Mouse (Mus musculus) ES-Bruce4 (cell line): Measurements from ENCODE around the gene Sh2b3. TPM values are rescaled to one million over a fixed set of nuclear protein-coding genes. Genes with fewer than 3 reads are reported as not detected.

Experiments
- H3K27ac ChIP-seq: 2 replicates; pipeline ENCODE4 v1.5.1; 2012; ENCODE audit warnings: low read length, inconsistent platforms; ENCODE audit not compliant: insufficient read depth
- H3K27me3 ChIP-seq: 2 replicates; pipeline ENCODE4 v1.6.1; 2012; ENCODE audit warnings: mild to moderate bottlenecking, low read length, inconsistent platforms; ENCODE audit not compliant: control insufficient read depth, poor library complexity, insufficient read depth, severe bottlenecking
- H3K36me3 ChIP-seq: 2 replicates; pipeline ENCODE4 v1.6.1; 2012; ENCODE audit warnings: inconsistent platforms, mild to moderate bottlenecking, low read length, moderate library complexity; ENCODE audit not compliant: control insufficient read depth, poor library complexity, insufficient read depth, severe bottlenecking
- H3K4me1 ChIP-seq: one replicate; pipeline ENCODE4 v1.8.1; 2011; ENCODE audit warnings: low read length; ENCODE audit not compliant: control insufficient read depth, insufficient read depth
- H3K4me3 ChIP-seq: 2 replicates; pipeline ENCODE4 v1.5.1; 2011; ENCODE audit warnings: low read depth, mild to moderate bottlenecking, low read length
- H3K9ac ChIP-seq: 2 replicates; pipeline ENCODE4 v1.6.1; 2012; ENCODE audit warnings: low read depth, mild to moderate bottlenecking, inconsistent platforms; ENCODE audit not compliant: poor library complexity, severe bottlenecking
- H3K9me3 ChIP-seq: replicated peaks from 2 replicates; pipeline ENCODE4 v1.6.1; 2012; ENCODE audit warnings: mild to moderate bottlenecking, low read length, inconsistent platforms; ENCODE audit not compliant: control insufficient read depth, poor library complexity, insufficient read depth, severe bottlenecking
- CTCF ChIP-seq: IDR thresholded peaks from one replicate; pipeline ENCODE4 v1.8.1; 2011; ENCODE audit warnings: low read depth, low read length
- EP300 ChIP-seq: IDR thresholded peaks from 2 replicates; pipeline ENCODE4 v1.6.1; 2011; ENCODE audit warnings: low read depth, low read length; ENCODE audit not compliant: insufficient read depth
- POLR2A ChIP-seq: IDR thresholded peaks from one replicate; pipeline ENCODE4 v1.8.1; 2011; ENCODE audit warnings: low read length; ENCODE audit not compliant: insufficient read depth
- polyA plus RNA-seq: library from polyadenylated mRNA; stranded (reverse); fragments of >200 nt; gene quantifications from 2 replicates; pipeline ENCODE4 v1.2.4, GENCODE M21; 2011; ENCODE audit warnings: low read depth; ENCODE audit not compliant: missing spikeins, insufficient read depth, insufficient read length

The Sh2b3 gene
- polyA plus RNA-seq, 1 experiment, result 8.5 TPM

GRCm38 (mm10) chr5:121818862-121819261 is 18.6 kb downstream of the Sh2b3 start:
- Histone ChIP-seq H3K4me1 (no peaks in the 10 kb centered on the region), H3K36me3 (peaks cover 13% of the 10 kb centered on the region), H3K27ac (no peak overlapping the region), H3K9ac (no peak overlapping the region), H3K4me3 (no peak overlapping the region), H3K27me3 (no peaks in the 10 kb centered on the region), H3K9me3 (no peaks in the 10 kb centered on the region)
- no peak for TF ChIP-seq POLR2A
- no peak for TF ChIP-seq CTCF
- TF ChIP-seq EP300, result no peak

GRCm38 (mm10) chr5:121818401-121818800 is 19.0 kb downstream of the Sh2b3 start:
- Histone ChIP-seq H3K27me3 (no peaks in the 10 kb centered on the region), H3K9me3 (no peaks in the 10 kb centered on the region), H3K9ac (no peak overlapping the region), H3K36me3 (peaks cover 13% of the 10 kb centered on the region), H3K4me1 (no peaks in the 10 kb centered on the region), H3K4me3 (no peak overlapping the region), H3K27ac (no peak overlapping the region)
- TF ChIP-seq POLR2A (no peak), EP300 (no peak), CTCF (no peak)

GRCm38 (mm10) chr5:121817551-121817950 is 19.9 kb downstream of the Sh2b3 start:
- Histone ChIP-seq H3K9me3 (no peaks in the 10 kb centered on the region), H3K9ac (no peak overlapping the region), H3K36me3 (peaks cover 13% of the 10 kb centered on the region), H3K4me3 (no peak overlapping the region), H3K27me3 (no peaks in the 10 kb centered on the region), H3K4me1 (no peaks in the 10 kb centered on the region), H3K27ac (no peak overlapping the region)
- TF ChIP-seq POLR2A (no peak), CTCF (no peak), EP300 (no peak)

- TF ChIP-seq EP300, result no peak
- no peak for TF ChIP-seq CTCF
- Histone ChIP-seq H3K4me3 (no peak overlapping the region), H3K27me3 (no peaks in the 10 kb centered on the region), H3K9me3 (no peaks in the 10 kb centered on the region), H3K27ac (no peak overlapping the region), H3K4me1 (no peaks in the 10 kb centered on the region), H3K36me3 (peaks cover 13% of the 10 kb centered on the region), H3K9ac (no peak overlapping the region)
These were observed 20.8 kb downstream of the Sh2b3 start for GRCm38 (mm10) chr5:121816611-121817010.

GRCm38 (mm10) chr5:121815867-121816380 is 21.5 kb downstream of the Sh2b3 start:
- no peaks in the 10 kb centered on the region for H3K27me3 ChIP-seq
- no peak overlapping the region for H3K27ac ChIP-seq
- H3K36me3 ChIP-seq, result peaks cover 18% of the 10 kb centered on the region
- H3K9ac ChIP-seq, result no peak overlapping the region
- no peak overlapping the region for H3K4me3 ChIP-seq
- no peak for TF ChIP-seq CTCF
- no peak for TF ChIP-seq EP300
- TF ChIP-seq POLR2A, result no peak
- no peaks in the 10 kb centered on the region for H3K9me3 ChIP-seq
- no peaks in the 10 kb centered on the region for H3K4me1 ChIP-seq

- Histone ChIP-seq H3K4me1 (no peaks in the 10 kb centered on the region), H3K36me3 (peaks cover 18% of the 10 kb centered on the region), H3K27me3 (no peaks in the 10 kb centered on the region), H3K9me3 (no peaks in the 10 kb centered on the region), H3K4me3 (no peak overlapping the region), H3K27ac (no peak overlapping the region), H3K9ac (no peak overlapping the region)
- TF ChIP-seq CTCF (peak; percentile 31), EP300 (no peak)
These were observed 22.4 kb downstream of the Sh2b3 start for GRCm38 (mm10) chr5:121815067-121815466.
